Mouse (Mus musculus) ES-Bruce4 (cell line): ENCODE data around the gene Tcp11l2. TPM values are rescaled to one million over a fixed set of nuclear protein-coding genes. Genes with fewer than 3 reads are reported as not detected.

Source experiments
- H3K27ac ChIP-seq: 2 replicates; pipeline ENCODE4 v1.5.1; 2012; ENCODE audit warnings: low read length, inconsistent platforms; ENCODE audit not compliant: insufficient read depth
- H3K27me3 ChIP-seq: 2 replicates; pipeline ENCODE4 v1.6.1; 2012; ENCODE audit warnings: mild to moderate bottlenecking, low read length, inconsistent platforms; ENCODE audit not compliant: control insufficient read depth, poor library complexity, insufficient read depth, severe bottlenecking
- H3K36me3 ChIP-seq: 2 replicates; pipeline ENCODE4 v1.6.1; 2012; ENCODE audit warnings: inconsistent platforms, mild to moderate bottlenecking, low read length, moderate library complexity; ENCODE audit not compliant: control insufficient read depth, poor library complexity, insufficient read depth, severe bottlenecking
- H3K4me1 ChIP-seq: one replicate; pipeline ENCODE4 v1.8.1; 2011; ENCODE audit warnings: low read length; ENCODE audit not compliant: control insufficient read depth, insufficient read depth
- H3K4me3 ChIP-seq: 2 replicates; pipeline ENCODE4 v1.5.1; 2011; ENCODE audit warnings: low read depth, mild to moderate bottlenecking, low read length
- H3K9ac ChIP-seq: 2 replicates; pipeline ENCODE4 v1.6.1; 2012; ENCODE audit warnings: low read depth, mild to moderate bottlenecking, inconsistent platforms; ENCODE audit not compliant: poor library complexity, severe bottlenecking
- H3K9me3 ChIP-seq: replicated peaks from 2 replicates; pipeline ENCODE4 v1.6.1; 2012; ENCODE audit warnings: mild to moderate bottlenecking, low read length, inconsistent platforms; ENCODE audit not compliant: control insufficient read depth, poor library complexity, insufficient read depth, severe bottlenecking
- CTCF ChIP-seq: IDR thresholded peaks from one replicate; pipeline ENCODE4 v1.8.1; 2011; ENCODE audit warnings: low read depth, low read length
- EP300 ChIP-seq: IDR thresholded peaks from 2 replicates; pipeline ENCODE4 v1.6.1; 2011; ENCODE audit warnings: low read depth, low read length; ENCODE audit not compliant: insufficient read depth
- POLR2A ChIP-seq: IDR thresholded peaks from one replicate; pipeline ENCODE4 v1.8.1; 2011; ENCODE audit warnings: low read length; ENCODE audit not compliant: insufficient read depth
- polyA plus RNA-seq: library from polyadenylated mRNA; stranded (reverse); fragments of >200 nt; gene quantifications from 2 replicates; pipeline ENCODE4 v1.2.4, GENCODE M21; 2011; ENCODE audit warnings: low read depth; ENCODE audit not compliant: missing spikeins, insufficient read depth, insufficient read length

Gene Tcp11l2
- polyA plus RNA-seq, 1 experiment, result 3.6 TPM

DNA sequence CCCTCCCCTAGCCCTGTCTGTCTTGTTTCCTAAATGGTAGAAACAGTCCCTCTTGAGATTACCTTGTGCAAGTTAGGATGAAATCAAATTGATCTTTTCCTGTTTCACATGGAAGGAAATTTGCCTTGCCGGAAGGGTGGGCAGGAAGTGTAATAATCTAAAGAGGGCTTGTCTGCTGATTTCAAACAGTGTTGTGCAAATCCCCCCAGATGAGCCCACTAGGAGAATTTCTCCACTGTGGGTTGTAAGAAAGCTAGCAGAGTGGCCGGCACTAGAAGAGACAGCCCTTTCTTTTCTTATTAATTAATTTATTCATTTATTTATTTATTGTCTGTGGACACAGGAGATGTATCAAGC lies 8.8 kb downstream of the Tcp11l2 start:
- H3K9me3 ChIP-seq, result no peaks in the 10 kb centered on the region
- TF ChIP-seq EP300 (no peak), CTCF (no peak)
- no peaks in the 10 kb centered on the region for H3K27me3 ChIP-seq
- no peak overlapping the region for H3K27ac ChIP-seq
- H3K4me3 ChIP-seq, result no peak overlapping the region
- H3K36me3 ChIP-seq, result no peaks in the 10 kb centered on the region
- H3K9ac ChIP-seq, result no peak overlapping the region
- H3K4me1 ChIP-seq, result no peaks in the 10 kb centered on the region

- H3K9me3 ChIP-seq, result no peaks in the 10 kb centered on the region
- H3K9ac ChIP-seq, result no peak overlapping the region
- no peaks in the 10 kb centered on the region for H3K36me3 ChIP-seq
- TF ChIP-seq EP300 (no peak), POLR2A (no peak), CTCF (no peak)
- H3K4me1 ChIP-seq, result no peaks in the 10 kb centered on the region
- no peak overlapping the region for H3K4me3 ChIP-seq
- no peak overlapping the region for H3K27ac ChIP-seq
- H3K27me3 ChIP-seq, result no peaks in the 10 kb centered on the region
Observed at GRCm38 (mm10) chr10:84590956-84591355, 14.5 kb downstream of the Tcp11l2 start.

DNA sequence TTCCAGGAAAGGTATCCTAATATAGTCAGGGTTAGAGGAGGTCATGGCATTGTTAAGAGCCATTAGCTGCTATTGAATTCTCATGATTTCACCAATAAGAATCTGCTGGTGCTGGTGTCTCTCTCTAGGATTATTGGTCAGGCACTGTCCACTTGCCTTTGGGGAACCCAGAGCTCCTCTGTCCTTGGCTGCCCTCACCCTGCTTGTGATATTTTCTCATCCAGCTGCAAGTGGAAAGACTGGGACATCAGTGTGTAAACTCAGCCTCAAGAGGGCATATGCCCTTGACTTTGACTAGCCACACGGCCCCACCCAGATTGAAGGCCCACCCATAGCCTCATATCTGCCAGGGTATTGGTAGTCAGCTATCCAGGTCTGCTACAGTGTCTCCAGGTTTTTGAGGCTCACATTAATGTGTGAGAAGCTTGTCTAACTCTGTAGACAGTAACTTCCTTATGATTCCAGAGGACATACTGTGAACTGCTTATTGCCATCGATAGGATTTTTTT lies 15.3 kb downstream of the Tcp11l2 start:
- no peak overlapping the region for H3K4me3 ChIP-seq
- H3K27ac ChIP-seq, result no peak overlapping the region
- TF ChIP-seq POLR2A (no peak), EP300 (no peak), CTCF (no peak)
- no peaks in the 10 kb centered on the region for H3K4me1 ChIP-seq
- H3K27me3 ChIP-seq, result no peaks in the 10 kb centered on the region
- no peaks in the 10 kb centered on the region for H3K9me3 ChIP-seq
- H3K36me3 ChIP-seq, result no peaks in the 10 kb centered on the region
- H3K9ac ChIP-seq, result no peak overlapping the region

DNA sequence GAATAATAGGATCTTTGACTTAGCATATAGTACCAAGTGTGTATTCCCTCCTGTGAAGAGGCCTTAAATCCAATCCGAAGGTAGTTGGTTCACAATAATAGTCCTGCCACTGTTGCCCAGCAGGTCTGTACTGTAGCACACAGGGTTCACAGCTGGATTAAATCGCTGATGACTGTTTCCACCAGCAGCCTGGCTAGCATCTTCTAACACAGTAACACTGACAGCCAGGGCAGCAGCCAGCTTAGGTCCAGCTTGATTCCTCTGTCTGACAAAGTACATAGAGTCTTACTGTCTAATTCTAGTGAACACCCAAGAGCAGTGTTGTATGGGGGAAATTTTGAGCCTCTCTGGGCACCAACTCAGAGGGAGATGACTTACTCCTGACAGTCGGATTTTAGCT lies 16.3 kb downstream of the Tcp11l2 start:
- Histone ChIP-seq H3K9ac (no peak overlapping the region), H3K36me3 (no peaks in the 10 kb centered on the region), H3K4me3 (no peak overlapping the region), H3K27ac (no peak overlapping the region), H3K27me3 (no peaks in the 10 kb centered on the region), H3K4me1 (no peaks in the 10 kb centered on the region), H3K9me3 (no peaks in the 10 kb centered on the region)
- TF ChIP-seq CTCF (no peak), EP300 (no peak), POLR2A (no peak)

DNA sequence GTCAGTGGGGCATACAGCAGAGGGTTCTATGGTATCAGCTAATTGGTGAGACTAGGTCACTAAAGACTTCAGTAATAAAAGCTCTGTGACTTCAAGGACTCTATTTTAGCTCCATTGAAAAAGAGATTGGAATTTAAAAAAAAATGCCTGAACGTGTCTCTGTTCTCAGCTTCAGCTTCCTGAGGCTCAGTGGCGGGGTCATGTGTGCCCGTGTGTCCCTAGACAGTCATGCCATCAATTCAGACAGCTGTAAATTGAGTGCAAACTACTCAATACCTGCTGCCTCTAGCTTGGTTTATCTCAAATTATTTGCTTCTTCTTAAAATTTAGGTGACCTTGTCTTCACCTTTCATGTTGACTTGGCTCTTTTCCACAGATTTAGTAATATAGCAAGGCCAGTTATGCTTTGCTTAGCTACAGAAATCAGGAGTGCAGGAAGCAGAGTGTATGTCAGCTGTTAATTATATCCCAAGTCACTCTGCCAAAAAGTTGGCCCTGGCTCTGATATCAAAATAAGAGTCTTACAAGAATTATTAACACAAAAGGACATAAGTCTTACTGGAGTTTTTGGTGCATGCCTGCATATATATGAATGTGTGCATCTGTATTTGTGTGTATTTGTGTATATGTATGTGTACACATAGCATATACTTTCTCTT lies 20.8 kb downstream of the Tcp11l2 start:
- no peaks in the 10 kb centered on the region for H3K4me1 ChIP-seq
- H3K9ac ChIP-seq, result no peak overlapping the region
- H3K4me3 ChIP-seq, result no peak overlapping the region
- no peaks in the 10 kb centered on the region for H3K9me3 ChIP-seq
- TF ChIP-seq EP300 (no peak), POLR2A (no peak), CTCF (no peak)
- no peaks in the 10 kb centered on the region for H3K27me3 ChIP-seq
- no peaks in the 10 kb centered on the region for H3K36me3 ChIP-seq
- H3K27ac ChIP-seq, result no peak overlapping the region

DNA sequence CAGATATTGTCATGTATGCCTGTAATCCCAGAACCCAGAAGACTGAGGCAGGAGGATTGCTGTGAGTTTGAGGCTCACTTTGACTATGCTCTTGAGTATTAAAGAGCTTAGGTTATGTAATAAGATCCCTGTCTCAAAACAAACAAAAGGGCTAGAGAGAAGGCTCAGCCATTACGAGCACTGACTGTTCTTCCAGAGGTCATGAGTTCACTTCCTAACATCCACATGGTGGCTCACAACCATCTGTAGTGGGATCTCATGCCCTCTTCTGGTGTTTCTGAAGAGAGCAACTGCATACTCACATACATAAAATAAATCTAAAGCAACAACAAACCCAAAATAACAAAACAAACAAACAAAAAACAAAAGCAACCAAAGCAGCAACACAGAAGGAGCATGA lies 21.7 kb downstream of the Tcp11l2 start:
- no peaks in the 10 kb centered on the region for H3K36me3 ChIP-seq
- TF ChIP-seq CTCF (no peak), POLR2A (no peak), EP300 (no peak)
- H3K9ac ChIP-seq, result no peak overlapping the region
- no peaks in the 10 kb centered on the region for H3K9me3 ChIP-seq
- no peaks in the 10 kb centered on the region for H3K27me3 ChIP-seq
- no peak overlapping the region for H3K27ac ChIP-seq
- H3K4me3 ChIP-seq, result no peak overlapping the region
- H3K4me1 ChIP-seq, result no peaks in the 10 kb centered on the region
